Mouse (Mus musculus) stomach, postnatal 0 days (tissue): Measurements from ENCODE around the gene Efnb2.

Experiments
- CTCF ChIP-seq: IDR thresholded peaks from 2 replicates; pipeline ENCODE4 v1.5.1; 2016; ENCODE audit warnings: antibody characterized with exemption, low read depth, mild to moderate bottlenecking, moderate library complexity
- EP300 ChIP-seq: optimal IDR thresholded peaks from 2 replicates; pipeline ENCODE3; 2016; ENCODE audit warnings: antibody characterized with exemption

- TF ChIP-seq CTCF (no peak), EP300 (no peak)
These were observed 20.8 kb downstream of the Efnb2 start for GRCm38 (mm10) chr8:8640264-8640588.
